Mouse (Mus musculus): Measurements from ENCODE around the gene Map3k6. TPM values are rescaled to one million over a fixed set of nuclear protein-coding genes. Genes with fewer than 3 reads are reported as not detected.

Map3k6 gene
- total RNA-seq, 1 experiment: 2.7 TPM

DNA sequence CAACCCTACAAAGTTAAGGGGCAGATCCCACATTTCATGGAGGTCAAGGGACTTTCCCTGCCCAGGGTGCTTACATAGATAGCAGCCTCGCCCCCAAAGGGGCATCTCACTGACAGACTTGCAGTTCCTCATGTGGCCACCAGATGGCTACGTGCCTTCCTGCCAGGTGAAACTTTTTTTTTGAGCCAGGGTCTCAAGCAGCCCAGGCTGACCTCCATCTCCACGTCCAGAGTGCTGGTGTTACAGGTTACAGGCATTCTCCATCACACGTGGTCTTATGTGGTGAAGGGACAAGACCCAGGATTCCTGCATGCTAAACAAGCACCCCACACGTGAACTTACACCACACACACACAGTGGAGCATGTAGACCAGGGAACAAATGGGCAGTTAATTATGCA lies 23.0 kb upstream of the Map3k6 start:
- Histone ChIP-seq H3K9me3 (ENCODE audit: control insufficient read depth, insufficient read depth, low read depth, low read length) (no peaks in the 10 kb centered on the region), H3K9ac (ENCODE audit: insufficient read depth, low read depth, low read length, poor library complexity, severe bottlenecking) (no peak overlapping the region), H3K36me3 (ENCODE audit: control insufficient read depth, insufficient read depth, low read length, poor library complexity, severe bottlenecking) (no peaks in the 10 kb centered on the region), H3K4me3 (ENCODE audit: insufficient read depth in 1 of 2, low read depth in 1 of 2, low read length in 2 of 2, poor library complexity in 1 of 2, severe bottlenecking in 1 of 2) (no peak overlapping the region), H3K4me1 (ENCODE audit: control insufficient read depth in 2 of 2, insufficient read depth in 2 of 2, low read length in 2 of 2, poor library complexity in 1 of 2) (peaks cover 0 to 15% of the 10 kb centered on the region in 2 experiments; a peak in 1 of 4 replicates), H3K27ac (ENCODE audit: insufficient read depth, low read depth, low read length, poor library complexity, severe bottlenecking) (no peak overlapping the region)
- in situ Hi-C loops (cut with MboI; ENCODE audit: low sequenced_read_pairs in 2 of 2, unreplicated experiment in 2 of 2): loop anchor here in 1 of 2 experiments (5.0 kb wide), 1 partner anchor 85 kb away; no protein-coding TSS in a partner anchor
- TF ChIP-seq MAFK (IDR thresholded peaks at IDR 0.05; ENCODE audit: insufficient read depth, low read depth, low read length) (no peak), ZNF384 (IDR thresholded peaks at IDR 0.05; ENCODE audit: low read depth, low read length) (peak; percentile 91)
- DNase-seq (ENCODE audit: low read depth, low spot score): peak; percentile 65

DNA sequence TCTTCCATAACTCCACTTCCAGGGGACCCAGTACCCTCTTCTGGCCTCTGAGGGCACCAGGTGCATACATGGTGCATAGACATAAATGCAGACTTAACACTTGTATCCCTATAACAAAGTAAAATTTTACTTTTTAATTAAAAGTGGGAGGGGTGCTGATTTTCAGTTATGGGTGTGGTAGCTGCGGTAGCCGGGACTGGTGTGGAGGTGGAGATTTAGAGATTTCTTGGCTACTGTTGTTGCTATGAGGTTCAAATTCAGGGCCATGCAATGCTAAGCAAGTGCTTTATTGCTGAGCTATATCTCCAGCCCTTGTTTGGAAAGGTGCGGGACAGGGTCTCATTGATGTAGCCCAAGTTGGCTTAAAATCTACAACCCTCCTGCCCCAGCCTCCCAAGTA lies 21.9 kb upstream of the Map3k6 start:
- H3K4me3 ChIP-seq (ENCODE audit: insufficient read depth in 1 of 2, low read depth in 1 of 2, low read length in 2 of 2, poor library complexity in 1 of 2, severe bottlenecking in 1 of 2): no peak overlapping the region
- DNase-seq (ENCODE audit: low read depth, low spot score): no peak
- H3K27ac ChIP-seq (ENCODE audit: insufficient read depth, low read depth, low read length, poor library complexity, severe bottlenecking): no peak overlapping the region
- in situ Hi-C loops (cut with MboI; ENCODE audit: low sequenced_read_pairs in 2 of 2, unreplicated experiment in 2 of 2): loop anchor here in 1 of 2 experiments (5.0 kb wide), 1 partner anchor 84 kb away; no protein-coding TSS in a partner anchor
- TF ChIP-seq ZNF384 (IDR thresholded peaks at IDR 0.05; ENCODE audit: low read depth, low read length) (no peak), HCFC1 (IDR thresholded peaks at IDR 0.05; ENCODE audit: borderline replicate concordance, insufficient read depth, low read length) (no peak), CHD2 (IDR thresholded peaks at IDR 0.05; ENCODE audit: low read depth, low read length) (no peak), ZC3H11A (IDR thresholded peaks at IDR 0.05; ENCODE audit: borderline replicate concordance, low read depth, low read length) (no peak), MAFK (IDR thresholded peaks at IDR 0.05; ENCODE audit: insufficient read depth, low read depth, low read length) (no peak)
- H3K9me3 ChIP-seq (ENCODE audit: control insufficient read depth, insufficient read depth, low read depth, low read length): no peaks in the 10 kb centered on the region
- no peaks in the 10 kb centered on the region for H3K36me3 ChIP-seq (ENCODE audit: control insufficient read depth, insufficient read depth, low read length, poor library complexity, severe bottlenecking)
- no peak overlapping the region for H3K9ac ChIP-seq (ENCODE audit: insufficient read depth, low read depth, low read length, poor library complexity, severe bottlenecking)
- H3K4me1 ChIP-seq (ENCODE audit: control insufficient read depth in 2 of 2, insufficient read depth in 2 of 2, low read length in 2 of 2, poor library complexity in 1 of 2): peaks cover 0 to 16% of the 10 kb centered on the region in 2 experiments; a peak in 1 of 4 replicates

DNA sequence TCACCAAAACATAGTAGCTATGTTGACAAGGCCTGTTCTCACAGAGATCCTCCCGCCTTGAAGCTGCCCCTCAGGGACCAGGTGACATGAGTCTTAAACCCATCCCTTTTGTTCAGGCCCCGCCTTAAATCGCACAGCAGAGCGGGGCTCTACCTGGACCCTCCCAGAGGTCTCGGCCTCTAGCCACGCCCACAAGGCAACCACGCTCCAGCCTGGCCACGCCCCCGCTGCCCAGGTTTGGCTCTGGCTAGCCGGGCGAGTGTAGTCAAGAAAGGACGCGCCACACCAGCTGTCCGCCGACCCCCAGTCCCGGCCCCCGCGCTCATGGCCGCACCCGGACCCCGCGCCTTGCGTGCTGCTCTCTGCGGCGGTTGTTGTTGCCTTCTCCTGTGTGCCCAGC lies 20.0 kb upstream of the Map3k6 start:
- H3K9me3 ChIP-seq (ENCODE audit: control insufficient read depth, insufficient read depth, low read depth, low read length): no peaks in the 10 kb centered on the region
- H3K27ac ChIP-seq (ENCODE audit: insufficient read depth, low read depth, low read length, poor library complexity, severe bottlenecking): no peak overlapping the region
- H3K9ac ChIP-seq (ENCODE audit: insufficient read depth, low read depth, low read length, poor library complexity, severe bottlenecking): peak overlapping the region; percentile 50
- peaks cover 3 to 21% of the 10 kb centered on the region in 2 experiments; a peak in 3 of 4 replicates for H3K4me1 ChIP-seq (ENCODE audit: control insufficient read depth in 2 of 2, insufficient read depth in 2 of 2, low read length in 2 of 2, poor library complexity in 1 of 2)
- DNase-seq (ENCODE audit: low read depth, low spot score): peak; percentile 79
- peak overlapping the region; percentile 64 to 70 for H3K4me3 ChIP-seq (ENCODE audit: insufficient read depth in 1 of 2, low read depth in 1 of 2, low read length in 2 of 2, poor library complexity in 1 of 2, severe bottlenecking in 1 of 2)
- in situ Hi-C loops (cut with MboI; ENCODE audit: low sequenced_read_pairs in 2 of 2, unreplicated experiment in 2 of 2): no loop called here
- H3K36me3 ChIP-seq (ENCODE audit: control insufficient read depth, insufficient read depth, low read length, poor library complexity, severe bottlenecking): no peaks in the 10 kb centered on the region
- TF ChIP-seq MAFK (IDR thresholded peaks at IDR 0.05; ENCODE audit: insufficient read depth, low read depth, low read length) (no peak), ZNF384 (IDR thresholded peaks at IDR 0.05; ENCODE audit: low read depth, low read length) (no peak), ZC3H11A (IDR thresholded peaks at IDR 0.05; ENCODE audit: borderline replicate concordance, low read depth, low read length) (no peak), HCFC1 (IDR thresholded peaks at IDR 0.05; ENCODE audit: borderline replicate concordance, insufficient read depth, low read length) (no peak), CHD2 (IDR thresholded peaks at IDR 0.05; ENCODE audit: low read depth, low read length) (no peak)

DNA sequence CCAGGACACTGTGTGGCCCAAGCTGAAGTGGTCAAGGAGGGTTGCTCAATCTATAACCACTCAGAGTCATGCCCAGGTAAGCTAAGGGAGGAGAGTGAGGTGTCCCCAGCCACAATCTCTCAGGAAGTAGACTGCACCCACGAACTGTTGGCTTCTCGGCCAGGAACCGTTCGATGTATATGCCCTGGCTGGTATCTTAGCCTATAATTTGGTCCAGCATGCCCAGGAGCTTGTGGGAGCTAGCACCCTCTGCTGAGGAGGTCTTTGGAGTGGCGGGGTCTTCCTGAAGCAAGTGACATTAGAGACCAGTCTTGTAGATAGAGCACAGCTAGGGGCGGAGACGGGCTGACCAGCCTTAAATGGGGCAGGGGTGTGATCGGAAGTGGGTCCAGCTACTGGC lies 18.9 kb upstream of the Map3k6 start:
- Histone ChIP-seq H3K9ac (ENCODE audit: insufficient read depth, low read depth, low read length, poor library complexity, severe bottlenecking) (no peak overlapping the region), H3K4me3 (ENCODE audit: insufficient read depth in 1 of 2, low read depth in 1 of 2, low read length in 2 of 2, poor library complexity in 1 of 2, severe bottlenecking in 1 of 2) (no peak overlapping the region), H3K36me3 (ENCODE audit: control insufficient read depth, insufficient read depth, low read length, poor library complexity, severe bottlenecking) (no peaks in the 10 kb centered on the region), H3K9me3 (ENCODE audit: control insufficient read depth, insufficient read depth, low read depth, low read length) (no peaks in the 10 kb centered on the region), H3K4me1 (ENCODE audit: control insufficient read depth in 2 of 2, insufficient read depth in 2 of 2, low read length in 2 of 2, poor library complexity in 1 of 2) (peaks cover 3 to 21% of the 10 kb centered on the region in 2 experiments; a peak in 3 of 4 replicates), H3K27ac (ENCODE audit: insufficient read depth, low read depth, low read length, poor library complexity, severe bottlenecking) (no peak overlapping the region)
- TF ChIP-seq CHD2 (IDR thresholded peaks at IDR 0.05; ENCODE audit: low read depth, low read length) (no peak), MAFK (IDR thresholded peaks at IDR 0.05; ENCODE audit: insufficient read depth, low read depth, low read length) (no peak), ZNF384 (IDR thresholded peaks at IDR 0.05; ENCODE audit: low read depth, low read length) (no peak), HCFC1 (IDR thresholded peaks at IDR 0.05; ENCODE audit: borderline replicate concordance, insufficient read depth, low read length) (no peak), ZC3H11A (IDR thresholded peaks at IDR 0.05; ENCODE audit: borderline replicate concordance, low read depth, low read length) (no peak)
- DNase-seq (ENCODE audit: low read depth, low spot score): no peak
- in situ Hi-C loops (cut with MboI; ENCODE audit: low sequenced_read_pairs in 2 of 2, unreplicated experiment in 2 of 2): no loop called here

DNA sequence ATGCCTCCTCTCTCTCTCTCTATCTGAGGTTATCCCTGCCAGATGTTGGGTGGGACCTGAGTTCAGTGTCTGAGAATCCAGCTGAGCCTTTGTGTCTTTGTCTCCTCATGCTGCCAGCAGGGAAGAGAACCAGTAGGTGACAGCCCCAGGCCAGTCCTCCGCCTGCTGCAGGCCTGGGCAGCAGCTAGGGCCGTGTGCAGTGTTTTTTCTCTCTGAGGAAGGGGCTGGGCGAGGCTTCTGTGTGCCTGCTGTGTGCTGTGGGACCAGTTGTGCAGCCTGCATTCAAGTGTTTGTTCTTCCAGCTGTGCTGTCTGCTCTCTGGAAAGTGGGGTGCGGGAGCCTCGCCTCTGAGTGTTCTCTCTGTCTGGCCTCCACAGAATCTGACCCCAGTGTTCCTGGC lies 16.7 kb upstream of the Map3k6 start:
- peaks cover 3 to 24% of the 10 kb centered on the region in 2 experiments; a peak in 3 of 4 replicates for H3K4me1 ChIP-seq (ENCODE audit: control insufficient read depth in 2 of 2, insufficient read depth in 2 of 2, low read length in 2 of 2, poor library complexity in 1 of 2)
- DNase-seq (ENCODE audit: low read depth, low spot score): no peak
- H3K9me3 ChIP-seq (ENCODE audit: control insufficient read depth, insufficient read depth, low read depth, low read length): no peaks in the 10 kb centered on the region
- H3K36me3 ChIP-seq (ENCODE audit: control insufficient read depth, insufficient read depth, low read length, poor library complexity, severe bottlenecking): no peaks in the 10 kb centered on the region
- H3K4me3 ChIP-seq (ENCODE audit: insufficient read depth in 1 of 2, low read depth in 1 of 2, low read length in 2 of 2, poor library complexity in 1 of 2, severe bottlenecking in 1 of 2): no peak overlapping the region
- TF ChIP-seq ZC3H11A (IDR thresholded peaks at IDR 0.05; ENCODE audit: borderline replicate concordance, low read depth, low read length): no peak
- TF ChIP-seq CHD2 (IDR thresholded peaks at IDR 0.05; ENCODE audit: low read depth, low read length): no peak
- TF ChIP-seq MAFK (IDR thresholded peaks at IDR 0.05; ENCODE audit: insufficient read depth, low read depth, low read length): no peak
- no peak for TF ChIP-seq ZNF384 (IDR thresholded peaks at IDR 0.05; ENCODE audit: low read depth, low read length)
- no peak for TF ChIP-seq HCFC1 (IDR thresholded peaks at IDR 0.05; ENCODE audit: borderline replicate concordance, insufficient read depth, low read length)
- no peak overlapping the region; the same call in 1 of the 2 replicates for H3K27ac ChIP-seq (ENCODE audit: insufficient read depth, low read depth, low read length, poor library complexity, severe bottlenecking)
- H3K9ac ChIP-seq (ENCODE audit: insufficient read depth, low read depth, low read length, poor library complexity, severe bottlenecking): no peak overlapping the region
- in situ Hi-C loops (cut with MboI; ENCODE audit: low sequenced_read_pairs in 2 of 2, unreplicated experiment in 2 of 2): no loop called here

Data from ES-E14 (cell line).